Mouse (Mus musculus): ENCODE measurements around the gene Dchs2. TPM values are rescaled to one million over a fixed set of nuclear protein-coding genes. Genes with fewer than 3 reads are reported as not detected.

The Dchs2 gene
- polyA plus RNA-seq, 1 experiment from 2014 or later: 0.11 TPM

DNA sequence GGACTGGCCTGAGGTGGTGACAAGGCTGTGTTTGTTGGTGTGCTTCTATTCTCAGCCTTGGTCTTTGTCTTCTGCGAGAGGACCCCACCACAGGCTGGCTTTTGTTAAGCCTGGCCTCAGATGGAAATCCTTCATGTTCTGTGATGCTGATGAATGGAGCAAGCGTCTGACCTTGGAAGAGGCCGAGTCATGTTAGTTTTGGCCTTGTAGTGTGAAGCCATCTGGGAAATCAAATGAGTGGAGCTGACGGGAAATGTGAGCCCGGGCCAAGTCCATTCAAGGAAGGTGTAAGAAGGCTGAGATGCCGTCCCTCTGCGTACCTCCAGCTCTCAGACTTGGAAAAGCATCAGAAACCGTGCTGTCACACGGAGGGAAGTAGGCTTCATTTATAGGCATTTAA is 81.9 kb downstream of the Dchs2 start:
- Histone ChIP-seq H3K36me3 (no peaks in the 10 kb centered on the region), H3K27ac (ENCODE audit: poor library complexity, severe bottlenecking) (no peak overlapping the region), H3K9ac (no peak overlapping the region), H3K27me3 (replicated peaks) (no peaks in the 10 kb centered on the region), H3K4me3 (no peak overlapping the region), H3K4me1 (replicated peaks) (peaks cover 38% of the 10 kb centered on the region), H3K9me3 (replicated peaks) (no peaks in the 10 kb centered on the region), H3K4me2 (no peak overlapping the region)
- ATAC-seq (ENCODE audit: insufficient number of reproducible peaks, low FRiP score): peak; percentile 48
- WGBS: 46% methylated on average over 9 of the region's 9 CpGs

DNA sequence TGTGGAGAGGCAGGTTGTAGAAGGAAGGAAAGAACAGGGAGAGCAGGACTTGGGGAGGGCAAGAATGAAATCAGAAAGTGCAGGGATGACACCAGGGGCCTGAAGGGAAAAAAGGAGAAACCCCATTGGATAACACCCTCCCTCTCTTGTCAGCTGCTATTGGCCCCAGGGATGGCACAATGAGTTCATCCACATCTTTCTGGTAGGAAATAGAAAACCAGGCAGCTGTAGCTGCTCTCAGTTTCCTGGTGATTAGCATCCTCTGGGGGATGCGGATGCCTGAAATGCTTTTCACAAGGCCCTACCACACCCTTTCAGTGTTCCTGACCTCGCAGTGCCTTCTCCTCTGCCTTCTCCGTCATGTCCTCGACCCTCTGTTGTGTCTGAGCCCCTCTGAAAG is 82.5 kb downstream of the Dchs2 start:
- Histone ChIP-seq H3K9ac (no peak overlapping the region), H3K4me1 (replicated peaks) (peaks cover 32% of the 10 kb centered on the region), H3K27ac (ENCODE audit: poor library complexity, severe bottlenecking) (no peak overlapping the region), H3K27me3 (replicated peaks) (no peaks in the 10 kb centered on the region), H3K36me3 (no peaks in the 10 kb centered on the region), H3K4me2 (no peak overlapping the region), H3K4me3 (no peak overlapping the region), H3K9me3 (replicated peaks) (no peaks in the 10 kb centered on the region)
- no peak for ATAC-seq (ENCODE audit: insufficient number of reproducible peaks, low FRiP score)
- WGBS: 47% methylated on average over 4 of the region's 4 CpGs

GRCm38 (mm10) chr3:83211939-83212338 is 84.2 kb downstream of the Dchs2 start:
- 59% methylated on average over 5 of the region's 5 CpGs for WGBS
- Histone ChIP-seq H3K27ac (ENCODE audit: poor library complexity, severe bottlenecking) (no peak overlapping the region), H3K4me3 (no peak overlapping the region), H3K36me3 (no peaks in the 10 kb centered on the region), H3K9ac (no peak overlapping the region), H3K4me1 (replicated peaks) (peaks cover 28% of the 10 kb centered on the region), H3K9me3 (replicated peaks) (no peaks in the 10 kb centered on the region), H3K4me2 (no peak overlapping the region), H3K27me3 (replicated peaks) (no peaks in the 10 kb centered on the region)
- ATAC-seq (ENCODE audit: insufficient number of reproducible peaks, low FRiP score): no peak

DNA sequence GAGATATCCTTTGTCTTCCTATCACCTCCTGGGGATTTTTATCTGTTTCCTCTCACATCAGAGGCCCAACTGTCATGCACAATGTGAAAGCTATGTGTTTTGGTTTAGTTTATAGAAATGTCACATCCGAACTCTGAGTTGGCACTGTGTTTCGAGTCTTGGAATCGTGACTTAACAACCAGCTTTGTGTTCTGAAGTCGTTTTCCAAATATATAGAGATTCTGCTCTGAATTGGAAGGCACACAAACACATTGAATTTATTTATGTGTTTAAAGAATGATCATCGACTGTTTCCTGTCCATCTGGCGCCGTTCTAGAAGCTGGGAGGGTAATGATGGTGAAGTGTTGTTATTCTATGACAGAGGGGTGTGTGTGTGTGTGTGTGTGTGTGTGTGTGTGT is 84.8 kb downstream of the Dchs2 start:
- Histone ChIP-seq H3K4me1 (replicated peaks) (peaks cover 28% of the 10 kb centered on the region), H3K9ac (no peak overlapping the region), H3K4me2 (no peak overlapping the region), H3K36me3 (no peaks in the 10 kb centered on the region), H3K27ac (ENCODE audit: poor library complexity, severe bottlenecking) (no peak overlapping the region), H3K27me3 (replicated peaks) (no peaks in the 10 kb centered on the region), H3K4me3 (no peak overlapping the region), H3K9me3 (replicated peaks) (no peaks in the 10 kb centered on the region)
- WGBS: 61% methylated on average over 7 of the region's 7 CpGs
- no peak for ATAC-seq (ENCODE audit: insufficient number of reproducible peaks, low FRiP score)

DNA sequence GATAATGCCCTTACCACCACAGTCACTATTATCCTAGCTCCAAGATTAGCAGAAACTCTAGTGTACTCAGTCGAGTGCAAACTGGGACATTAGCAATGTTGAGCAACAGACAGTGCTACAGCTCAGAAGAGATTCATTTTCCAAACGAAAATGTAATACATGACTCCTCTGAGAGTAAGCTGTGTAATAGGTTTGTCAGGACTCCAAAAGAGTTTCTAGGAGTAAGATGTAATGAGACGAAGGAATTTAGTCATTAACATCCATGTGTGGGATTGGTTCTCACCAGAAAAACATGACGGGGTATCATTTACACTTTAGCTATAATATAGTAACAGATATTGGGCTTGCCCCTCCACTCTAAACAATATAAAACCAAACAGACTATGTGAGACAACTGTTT is 90.3 kb downstream of the Dchs2 start:
- no peaks in the 10 kb centered on the region for H3K4me1 ChIP-seq (replicated peaks)
- no peak overlapping the region for H3K4me2 ChIP-seq
- no peaks in the 10 kb centered on the region for H3K9me3 ChIP-seq (replicated peaks)
- no peaks in the 10 kb centered on the region for H3K36me3 ChIP-seq
- H3K27me3 ChIP-seq (replicated peaks): no peaks in the 10 kb centered on the region
- H3K9ac ChIP-seq: no peak overlapping the region
- 67% methylated on average over 4 of the region's 4 CpGs for WGBS
- no peak overlapping the region for H3K27ac ChIP-seq (ENCODE audit: poor library complexity, severe bottlenecking)
- no peak overlapping the region for H3K4me3 ChIP-seq
- no peak for ATAC-seq (ENCODE audit: insufficient number of reproducible peaks, low FRiP score)

DNA sequence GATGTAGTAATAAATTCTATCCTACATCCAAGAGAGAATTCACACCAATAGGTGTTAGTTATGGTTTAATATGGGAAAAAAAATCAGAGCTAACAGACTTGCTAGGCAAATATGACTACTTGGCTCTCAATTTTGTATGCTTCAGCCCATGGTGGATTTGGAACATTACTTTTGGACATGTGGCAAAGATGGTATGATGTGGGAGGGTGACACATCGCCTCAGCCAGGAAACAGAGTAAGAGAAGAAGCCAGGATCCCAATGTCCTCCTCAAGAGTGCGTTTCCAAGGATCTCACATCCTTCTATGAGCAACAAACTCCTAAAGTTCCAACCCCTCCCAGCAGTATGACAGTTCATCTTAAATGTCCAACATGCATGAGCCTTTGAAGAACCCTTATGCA is 92.4 kb downstream of the Dchs2 start:
- no peak for ATAC-seq (ENCODE audit: insufficient number of reproducible peaks, low FRiP score)
- WGBS: 80% methylated on average over 2 of the region's 2 CpGs
- no peaks in the 10 kb centered on the region for H3K27me3 ChIP-seq (replicated peaks)

DNA sequence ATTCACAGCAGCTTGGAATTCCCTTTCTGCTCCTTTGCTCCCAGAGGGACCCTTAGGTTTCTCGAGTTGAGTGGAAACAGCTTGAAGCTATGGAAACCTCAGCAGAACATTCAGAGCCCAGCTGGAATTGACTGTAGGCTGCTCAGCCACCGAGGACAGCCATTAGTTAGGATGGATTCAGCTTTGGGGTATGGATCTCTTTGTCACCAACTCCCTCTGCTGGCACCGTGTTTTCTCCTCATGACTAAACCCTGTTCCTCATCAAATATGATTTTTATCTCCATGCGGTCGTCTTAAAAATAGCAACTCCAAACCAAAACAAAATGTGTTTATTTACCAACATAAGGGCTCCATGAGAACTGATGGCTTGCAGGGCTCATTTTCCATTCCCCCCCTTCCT is 94.4 kb downstream of the Dchs2 start:
- no peak for ATAC-seq (ENCODE audit: insufficient number of reproducible peaks, low FRiP score)
- no peaks in the 10 kb centered on the region for H3K4me1 ChIP-seq (replicated peaks)
- no peaks in the 10 kb centered on the region for H3K9me3 ChIP-seq (replicated peaks)
- no peak overlapping the region for H3K4me2 ChIP-seq
- no peak overlapping the region for H3K4me3 ChIP-seq
- no peak overlapping the region for H3K9ac ChIP-seq
- H3K27me3 ChIP-seq (replicated peaks): no peaks in the 10 kb centered on the region
- no peak overlapping the region for H3K27ac ChIP-seq (ENCODE audit: poor library complexity, severe bottlenecking)
- 38% methylated on average over 5 of the region's 5 CpGs for WGBS
- no peaks in the 10 kb centered on the region for H3K36me3 ChIP-seq

More for the DNA sequence above, 92.4 kb downstream of the Dchs2 start:
- no peaks in the 10 kb centered on the region for H3K9me3 ChIP-seq (replicated peaks)
- H3K4me2 ChIP-seq: no peak overlapping the region
- no peak overlapping the region for H3K4me3 ChIP-seq
- H3K27ac ChIP-seq (ENCODE audit: poor library complexity, severe bottlenecking): no peak overlapping the region
- H3K36me3 ChIP-seq: no peaks in the 10 kb centered on the region
- H3K4me1 ChIP-seq (replicated peaks): no peaks in the 10 kb centered on the region
- no peak overlapping the region for H3K9ac ChIP-seq

DNA sequence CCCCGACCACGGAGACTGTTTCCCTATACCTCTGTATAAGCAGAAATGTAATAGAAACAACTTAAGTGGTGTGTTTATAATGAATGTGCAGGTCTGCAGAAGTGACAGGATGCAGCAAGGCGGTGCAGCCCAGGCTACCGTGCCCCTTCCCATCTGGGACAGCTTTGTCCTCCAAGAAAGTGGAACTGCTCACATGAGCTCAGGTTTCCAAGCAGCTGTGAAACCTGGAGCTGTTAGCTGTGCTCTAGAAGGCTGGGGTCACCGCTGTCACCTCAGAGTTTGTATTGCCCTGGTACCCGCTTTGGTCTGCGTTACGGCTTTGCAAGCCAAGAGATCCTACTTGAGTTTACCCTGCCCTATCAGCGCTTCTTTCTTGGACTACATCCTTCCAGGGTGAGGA is 100.6 kb downstream of the Dchs2 start:
- no peaks in the 10 kb centered on the region for H3K27me3 ChIP-seq (replicated peaks)
- H3K4me1 ChIP-seq (replicated peaks): no peaks in the 10 kb centered on the region
- no peak for ATAC-seq (ENCODE audit: insufficient number of reproducible peaks, low FRiP score)
- H3K9ac ChIP-seq: no peak overlapping the region
- H3K4me2 ChIP-seq: no peak overlapping the region
- H3K9me3 ChIP-seq (replicated peaks): no peaks in the 10 kb centered on the region
- no peak overlapping the region for H3K27ac ChIP-seq (ENCODE audit: poor library complexity, severe bottlenecking)
- 66% methylated on average over 9 of the region's 9 CpGs for WGBS
- no peak overlapping the region for H3K4me3 ChIP-seq
- H3K36me3 ChIP-seq: no peaks in the 10 kb centered on the region

GRCm38 (mm10) chr3:83230326-83230725 is 102.6 kb downstream of the Dchs2 start:
- 91% methylated on average over 2 of the region's 2 CpGs for WGBS
- Histone ChIP-seq H3K36me3 (no peaks in the 10 kb centered on the region), H3K27me3 (replicated peaks) (no peaks in the 10 kb centered on the region), H3K9ac (no peak overlapping the region), H3K27ac (ENCODE audit: poor library complexity, severe bottlenecking) (no peak overlapping the region), H3K4me3 (no peak overlapping the region), H3K4me1 (replicated peaks) (peaks cover 12% of the 10 kb centered on the region), H3K9me3 (replicated peaks) (no peaks in the 10 kb centered on the region), H3K4me2 (no peak overlapping the region)
- no peak for ATAC-seq (ENCODE audit: insufficient number of reproducible peaks, low FRiP score)

- H3K27ac ChIP-seq (ENCODE audit: poor library complexity, severe bottlenecking): no peak overlapping the region
- H3K36me3 ChIP-seq: no peaks in the 10 kb centered on the region
- peak; percentile 61 for ATAC-seq (ENCODE audit: insufficient number of reproducible peaks, low FRiP score)
- no peaks in the 10 kb centered on the region for H3K9me3 ChIP-seq (replicated peaks)
- no peak overlapping the region for H3K4me2 ChIP-seq
- H3K9ac ChIP-seq: no peak overlapping the region
- H3K4me1 ChIP-seq (replicated peaks): peaks cover 12% of the 10 kb centered on the region
- no peak overlapping the region for H3K4me3 ChIP-seq
- WGBS: 40% methylated on average over 4 of the region's 4 CpGs
- H3K27me3 ChIP-seq (replicated peaks): no peaks in the 10 kb centered on the region
Measured at GRCm38 (mm10) chr3:83234457-83234856, 106.7 kb downstream of the Dchs2 start.

GRCm38 (mm10) chr3:83235061-83235460 is 107.3 kb downstream of the Dchs2 start:
- ATAC-seq (ENCODE audit: insufficient number of reproducible peaks, low FRiP score): no peak
- Histone ChIP-seq H3K4me3 (no peak overlapping the region), H3K36me3 (no peaks in the 10 kb centered on the region), H3K27ac (ENCODE audit: poor library complexity, severe bottlenecking) (no peak overlapping the region), H3K9ac (no peak overlapping the region), H3K9me3 (replicated peaks) (no peaks in the 10 kb centered on the region), H3K4me2 (no peak overlapping the region), H3K4me1 (replicated peaks) (peaks cover 12% of the 10 kb centered on the region), H3K27me3 (replicated peaks) (no peaks in the 10 kb centered on the region)
- 82% methylated on average over 5 of the region's 5 CpGs for WGBS

- Histone ChIP-seq H3K4me2 (no peak overlapping the region), H3K27ac (ENCODE audit: poor library complexity, severe bottlenecking) (no peak overlapping the region), H3K27me3 (replicated peaks) (no peaks in the 10 kb centered on the region; the same call in 1 of the 2 replicates), H3K4me1 (replicated peaks) (peaks cover 9% of the 10 kb centered on the region), H3K9me3 (replicated peaks) (no peaks in the 10 kb centered on the region), H3K36me3 (no peaks in the 10 kb centered on the region), H3K9ac (no peak overlapping the region), H3K4me3 (no peak overlapping the region)
- whole genome bisulfite sequencing: 50% methylated on average over 5 of the region's 5 CpGs
- no peak for ATAC-seq (ENCODE audit: insufficient number of reproducible peaks, low FRiP score)
Measured at GRCm38 (mm10) chr3:83246536-83246935, 118.8 kb downstream of the Dchs2 start.

All from heart, embryonic 12.5 days (tissue).